Mouse (Mus musculus) thymus, adult 2 months (tissue): Measurements from ENCODE around the gene Dnaaf1.

ENCODE experiments used
- CTCF ChIP-seq: fragments of 200-500 bp; IDR thresholded peaks from 2 replicates; pipeline ENCODE4 v1.5.1; 2012; ENCODE audit warnings: mild to moderate bottlenecking, control low read depth, low read length, moderate library complexity, borderline replicate concordance; ENCODE audit not compliant: control insufficient read depth, poor library complexity, insufficient read depth; ENCODE audit errors: extremely low read depth
- POLR2A ChIP-seq: fragments of 200-500 bp; IDR thresholded peaks from 2 replicates; pipeline ENCODE4 v1.6.1; 2012; ENCODE audit warnings: mild to moderate bottlenecking, low read length, control low read depth, moderate library complexity; ENCODE audit not compliant: control insufficient read depth, poor library complexity, insufficient read depth; ENCODE audit errors: extremely low read depth

- TF ChIP-seq CTCF, result no peak
- TF ChIP-seq POLR2A, result no peak
Measured at GRCm38 (mm10) chr8:119637381-119637780, 62.3 kb downstream of the Dnaaf1 start.
